Mouse (Mus musculus) heart, adult 8-10 months (tissue): ENCODE measurements at regions not wholly inside any gene's neighbourhood (a gene's known extent, or its start where the extent isn't known, plus 50 kb on each side); places are given as distances from the start of the nearest gene placed in this dataset.

Source experiments
- DNase-seq: peaks from one replicate; pipeline ENCODE4 v3.0.0; 2022; ENCODE audit warnings: low spot score

- DNase-seq = no peak
Measured at GRCm38 (mm10) chr1:41065130-41065529, 259.7 kb downstream of the Tmem182 start.

GRCm38 (mm10) chr1:41104869-41105268 is 299.5 kb downstream of the Tmem182 start:
- no peak for DNase-seq

GRCm38 (mm10) chr1:41121636-41122175 is 316.3 kb downstream of the Tmem182 start:
- DNase-seq = no peak

GRCm38 (mm10) chr1:41131410-41131809 is 326.0 kb downstream of the Tmem182 start:
- DNase-seq = no peak

- DNase-seq = no peak
Measured at GRCm38 (mm10) chr1:41133143-41133542, 327.7 kb downstream of the Tmem182 start.

GRCm38 (mm10) chr1:41133946-41134345 is 328.5 kb downstream of the Tmem182 start:
- peak; percentile 13 for DNase-seq

GRCm38 (mm10) chr1:41139725-41140124 is 334.3 kb downstream of the Tmem182 start:
- DNase-seq = no peak

GRCm38 (mm10) chr1:41140542-41140941 is 335.1 kb downstream of the Tmem182 start:
- no peak for DNase-seq

- no peak for DNase-seq
Measured at GRCm38 (mm10) chr1:41141992-41142391, 336.6 kb downstream of the Tmem182 start.

GRCm38 (mm10) chr1:41152516-41152915 is 347.1 kb downstream of the Tmem182 start:
- DNase-seq = no peak

- no peak for DNase-seq
Measured at GRCm38 (mm10) chr1:41153174-41153999, 348.0 kb downstream of the Tmem182 start.

GRCm38 (mm10) chr1:41154198-41154597 is 348.8 kb downstream of the Tmem182 start:
- DNase-seq = no peak

GRCm38 (mm10) chr1:41156946-41157345 is 351.5 kb downstream of the Tmem182 start:
- no peak for DNase-seq

- DNase-seq = no peak
Measured at GRCm38 (mm10) chr1:41157651-41158513, 352.5 kb downstream of the Tmem182 start.

- no peak for DNase-seq
Measured at GRCm38 (mm10) chr1:41165878-41166786, 360.7 kb downstream of the Tmem182 start.

- no peak for DNase-seq
Measured at GRCm38 (mm10) chr1:41166787-41167420, 361.5 kb downstream of the Tmem182 start.

GRCm38 (mm10) chr1:41186991-41187390 is 381.6 kb downstream of the Tmem182 start:
- DNase-seq = no peak

GRCm38 (mm10) chr1:41212876-41213275 is 407.5 kb downstream of the Tmem182 start:
- no peak for DNase-seq

- DNase-seq = no peak
Measured at GRCm38 (mm10) chr1:41225851-41226250, 420.4 kb downstream of the Tmem182 start.

- no peak for DNase-seq
Measured at GRCm38 (mm10) chr1:41235335-41235734, 429.9 kb downstream of the Tmem182 start.

- DNase-seq = no peak
Measured at GRCm38 (mm10) chr1:41243000-41243399, 437.6 kb downstream of the Tmem182 start.
